Mouse (Mus musculus) cerebellum, postnatal 36 days (tissue): ENCODE measurements around the gene B4galnt4.
"Not testable (repeated sequence)": the region's sequence is repeated elsewhere in the genome, so short reads cannot be mapped to it uniquely, and the experiment has no call there.

Source experiments
- DNase-seq, 2 experiments: peaks; one replicate each; pipeline ENCODE4 v3.0.0; 2021 to 2022; ENCODE audit warnings: mixed read lengths in 2 of 2

The B4galnt4 gene

DNA sequence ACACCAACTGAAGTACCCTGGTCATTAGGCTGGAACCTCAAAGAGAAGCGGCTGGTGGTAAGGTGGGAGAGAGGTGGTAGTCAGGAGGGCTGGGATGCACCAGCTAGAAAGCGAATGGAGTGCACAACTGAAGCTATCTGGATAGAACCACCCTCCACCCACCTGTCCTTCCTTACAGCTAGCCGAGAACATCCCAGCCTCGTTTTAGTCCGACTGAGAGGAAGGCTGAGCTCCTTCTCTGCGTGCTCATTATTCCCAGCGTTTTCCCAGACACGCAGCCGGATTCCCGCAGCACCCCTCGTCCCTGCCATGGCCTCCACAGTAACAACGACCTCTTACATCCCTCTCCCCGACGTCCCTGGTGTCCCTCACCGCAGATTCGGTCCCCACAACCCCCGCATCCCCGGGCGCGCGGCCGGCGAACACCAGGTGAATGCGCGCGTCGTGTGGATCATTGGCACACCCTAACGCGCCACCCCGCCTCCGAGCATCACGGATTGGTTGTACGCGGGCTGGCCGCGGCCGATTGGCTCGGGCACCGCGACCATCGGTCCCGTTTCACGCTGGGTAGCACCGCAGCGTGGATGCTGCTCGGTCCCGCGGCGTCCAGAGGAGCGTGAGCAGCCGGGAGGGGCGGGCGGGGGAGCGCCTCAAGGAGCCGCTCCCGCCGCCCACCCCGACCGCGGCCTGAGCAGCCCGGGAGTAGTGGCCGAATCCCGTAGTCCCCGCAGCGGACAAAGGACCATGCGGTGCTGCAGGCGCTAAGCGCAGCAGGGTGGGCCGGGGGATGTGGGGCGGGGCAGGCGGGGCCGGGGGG, at the start of gene B4galnt4:
B4galnt4 (plus strand) TSS at position 679 of the 817 bp plus-strand sequence.
- peak; percentile 93 to 95 for DNase-seq

GRCm38 (mm10) chr7:141011238-141011770, 49.6 kb upstream of the B4galnt4 start:
- DNase-seq, result no peak

DNA sequence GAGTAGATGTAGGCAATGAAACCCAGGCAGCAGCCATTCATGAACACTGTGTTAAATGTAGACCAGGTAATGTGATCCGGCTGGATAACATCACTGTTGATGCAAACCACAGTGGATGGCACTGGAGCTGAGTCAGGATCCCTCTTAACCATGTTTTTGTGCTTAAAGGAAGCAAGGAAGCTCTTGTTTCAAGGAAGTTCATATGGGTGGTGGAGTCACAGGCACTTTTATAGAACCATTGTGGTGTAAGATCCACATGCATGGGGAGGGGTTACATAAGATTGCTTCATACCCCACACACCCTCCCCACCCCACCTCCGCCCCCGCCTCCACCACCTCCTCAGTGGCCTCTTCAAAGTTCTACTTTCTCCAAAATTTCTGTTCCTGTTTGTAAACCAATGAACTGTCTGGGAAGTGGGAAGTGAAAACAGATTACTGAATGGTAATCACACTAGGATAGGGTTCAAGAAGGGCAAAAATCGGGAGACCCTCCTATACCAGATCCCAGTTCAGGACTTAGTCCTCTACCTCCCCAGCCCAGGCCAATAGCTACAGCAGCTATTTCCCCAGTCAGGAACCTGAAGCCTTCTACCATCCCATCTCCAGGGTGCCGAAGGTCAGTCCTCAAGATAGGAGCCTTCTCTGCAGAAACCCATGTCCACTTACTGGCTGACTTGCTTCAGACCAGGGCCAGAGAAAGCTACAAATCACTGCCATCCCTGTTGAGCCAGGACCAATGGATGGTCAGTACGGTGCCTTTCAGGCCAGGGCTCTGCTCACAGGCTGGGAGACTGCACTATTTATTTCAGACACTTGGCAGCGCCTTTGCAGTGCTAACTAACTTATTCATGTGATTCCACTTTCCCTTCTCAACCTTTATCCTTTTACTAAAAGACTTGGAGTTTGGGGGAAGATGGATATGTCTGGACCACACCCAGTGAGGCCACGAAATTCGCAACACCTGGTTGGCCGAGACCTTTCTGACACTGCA, 43.9 kb upstream of the B4galnt4 start:
- no peak for DNase-seq

GRCm38 (mm10) chr7:141017824-141018223, 43.1 kb upstream of the B4galnt4 start, which contains the start of gene Ifitm6:
Gene Ifitm6, minus strand, starts transcription at chr7:141017924.
- not testable (repeated sequence) for DNase-seq

GRCm38 (mm10) chr7:141019028-141019427, 41.9 kb upstream of the B4galnt4 start:
- no peak for DNase-seq

- DNase-seq, result no peak
Observed at GRCm38 (mm10) chr7:141021489-141022449, 39.1 kb upstream of the B4galnt4 start.

- DNase-seq, result no peak
Observed at GRCm38 (mm10) chr7:141024865-141025838, 35.8 kb upstream of the B4galnt4 start.

- no peak for DNase-seq
Observed at GRCm38 (mm10) chr7:141026097-141026739, 34.7 kb upstream of the B4galnt4 start.

- DNase-seq, result no peak
Observed at GRCm38 (mm10) chr7:141026740-141027098, 34.2 kb upstream of the B4galnt4 start.

DNA sequence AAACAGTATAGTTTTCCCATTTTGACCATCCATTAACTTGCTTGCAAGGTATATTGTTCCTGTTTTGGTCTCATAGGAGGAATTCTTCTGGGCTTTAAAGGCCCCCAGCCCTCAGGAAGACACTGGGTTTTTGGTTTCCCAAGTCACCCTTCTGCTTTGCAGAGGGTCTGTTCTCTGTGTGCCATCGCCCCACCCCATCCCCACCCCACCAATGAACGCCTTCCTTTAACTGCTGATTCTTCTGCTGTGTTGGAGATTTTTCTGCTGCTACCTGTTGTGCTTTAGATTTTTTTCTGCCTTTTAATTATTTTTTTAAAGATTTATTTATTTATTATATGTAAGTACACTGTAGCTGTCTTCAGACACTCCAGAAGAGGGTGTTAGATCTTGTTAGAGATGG, 32.1 kb upstream of the B4galnt4 start, which contains the start of gene Gm17387:
Gm17387 (plus strand) TSS at position 301 of the 400 bp plus-strand sequence.
- DNase-seq, result no peak

DNA sequence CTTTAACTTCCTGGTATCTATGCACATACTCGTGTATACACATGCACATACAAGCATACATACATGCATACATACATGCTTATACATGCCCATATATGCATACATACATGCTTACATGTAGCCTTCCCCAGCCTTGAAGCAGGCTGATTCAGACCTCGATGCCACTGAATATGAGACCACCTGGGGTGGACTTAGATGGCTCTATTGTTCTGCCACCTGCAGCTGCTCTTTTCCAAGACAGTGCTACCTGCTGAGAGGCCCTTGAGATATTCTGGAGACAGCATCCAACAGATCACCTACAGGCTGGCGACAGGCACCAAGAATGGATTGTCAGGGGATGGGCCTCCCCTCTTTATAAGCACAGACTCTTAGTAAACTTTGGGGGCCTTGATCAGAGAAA, 30.5 kb upstream of the B4galnt4 start:
- no peak for DNase-seq

DNA sequence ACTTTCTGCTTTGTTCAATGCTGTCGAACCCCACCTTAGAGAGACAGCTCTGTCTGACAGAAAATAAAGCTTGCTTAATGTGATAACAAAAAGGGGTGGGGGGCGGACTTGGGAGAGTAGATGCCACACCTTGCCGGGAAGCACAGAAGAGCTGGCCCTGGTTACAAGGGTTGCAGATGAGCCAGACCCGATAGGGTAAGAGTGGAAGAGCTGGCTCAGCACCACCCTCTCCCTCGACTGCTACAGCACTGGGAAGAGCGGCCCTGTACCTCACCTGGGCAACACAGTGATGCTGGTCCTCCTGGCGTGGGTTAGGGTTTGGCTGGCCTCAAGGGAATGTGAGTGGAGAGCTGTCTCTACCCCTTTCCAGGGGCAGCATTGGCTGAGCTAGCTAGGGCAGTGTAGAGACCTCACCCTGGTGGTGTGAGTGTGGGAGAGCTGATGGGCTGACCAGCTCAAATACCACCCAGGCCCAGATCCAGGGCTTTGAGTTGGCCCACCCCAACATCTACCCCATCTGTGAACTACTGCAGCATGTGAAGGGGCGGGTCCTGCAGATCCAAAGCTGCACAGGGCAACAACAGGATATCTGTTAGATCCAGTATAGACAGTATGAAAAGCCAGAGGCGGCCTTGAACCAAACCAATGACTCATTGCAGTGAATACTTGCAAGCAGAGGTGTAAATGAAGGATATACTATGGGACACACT, 28.3 kb upstream of the B4galnt4 start:
- no peak for DNase-seq

GRCm38 (mm10) chr7:141036624-141037023, 24.3 kb upstream of the B4galnt4 start:
- not testable (repeated sequence) for DNase-seq

- DNase-seq, result no peak
Observed at GRCm38 (mm10) chr7:141038090-141039032, 22.5 kb upstream of the B4galnt4 start.

DNA sequence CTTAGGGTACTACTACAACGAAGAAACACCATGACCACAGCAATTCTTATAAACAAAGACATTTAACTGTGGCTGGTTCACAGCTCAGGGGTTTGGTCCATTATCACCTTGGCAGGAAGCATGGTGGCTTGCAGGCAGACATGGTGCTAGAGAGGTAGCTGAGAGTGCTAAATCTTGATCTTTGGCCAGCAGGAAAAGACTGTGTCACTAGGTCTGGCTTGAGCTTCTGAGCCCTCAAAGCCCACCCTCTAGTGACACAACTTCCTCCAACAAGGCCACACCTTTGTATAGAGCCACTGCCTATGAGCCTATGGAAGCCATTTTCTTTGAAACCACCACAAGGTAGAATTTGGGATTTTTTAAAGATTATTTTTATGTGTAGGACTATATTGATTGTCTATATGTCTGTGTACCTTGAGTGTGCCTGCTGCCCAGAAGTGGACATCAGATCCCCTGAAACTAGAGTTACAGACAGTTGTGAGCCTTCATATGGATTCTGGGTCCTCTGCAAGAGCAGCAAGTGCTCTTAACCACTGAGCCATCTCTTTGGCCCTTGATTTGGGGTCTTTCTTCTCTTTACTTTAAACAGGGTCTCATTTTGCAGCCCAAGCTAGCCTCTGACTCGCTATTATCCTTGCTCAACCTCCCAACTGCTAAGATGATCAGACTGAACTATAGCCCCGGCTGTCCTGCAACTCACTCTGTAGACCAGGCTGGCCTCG, 21.4 kb upstream of the B4galnt4 start:
- DNase-seq, result no peak

DNA sequence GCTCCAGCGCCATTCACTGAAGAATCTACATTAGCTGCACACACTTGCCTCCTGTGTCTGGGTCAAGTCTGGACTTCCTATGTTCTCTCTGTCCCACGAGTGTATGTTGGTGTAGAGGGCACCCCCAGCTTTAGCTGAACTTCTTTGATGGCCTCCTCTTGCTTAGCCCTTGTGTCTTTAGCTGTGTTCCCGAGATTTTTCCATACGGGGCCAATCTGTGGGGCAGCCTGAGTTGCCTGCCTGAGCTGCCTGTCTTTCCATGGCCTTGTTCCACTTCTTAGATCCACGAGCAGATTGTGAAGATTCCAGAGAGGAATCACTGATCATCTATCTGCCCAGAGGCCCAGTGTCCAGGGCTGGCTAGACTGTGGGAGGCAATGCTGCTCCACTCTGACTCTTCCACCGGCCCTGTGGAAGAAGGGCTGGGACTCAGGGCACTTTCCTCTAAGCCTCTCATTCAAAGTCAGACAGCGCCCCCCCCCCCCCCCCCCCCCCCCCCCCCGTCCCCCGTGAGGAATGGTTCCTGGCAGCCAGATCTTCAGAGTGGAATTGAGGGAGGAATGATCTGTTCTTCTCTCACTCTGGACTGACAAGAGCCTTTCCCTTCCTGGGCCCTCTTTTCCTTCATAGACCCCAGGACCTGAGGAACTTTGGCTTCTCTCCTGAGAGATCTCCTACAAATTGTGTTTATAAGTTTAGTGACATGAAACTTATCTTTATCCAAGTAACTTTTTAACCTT, 19.9 kb upstream of the B4galnt4 start:
- DNase-seq, result no peak

DNA sequence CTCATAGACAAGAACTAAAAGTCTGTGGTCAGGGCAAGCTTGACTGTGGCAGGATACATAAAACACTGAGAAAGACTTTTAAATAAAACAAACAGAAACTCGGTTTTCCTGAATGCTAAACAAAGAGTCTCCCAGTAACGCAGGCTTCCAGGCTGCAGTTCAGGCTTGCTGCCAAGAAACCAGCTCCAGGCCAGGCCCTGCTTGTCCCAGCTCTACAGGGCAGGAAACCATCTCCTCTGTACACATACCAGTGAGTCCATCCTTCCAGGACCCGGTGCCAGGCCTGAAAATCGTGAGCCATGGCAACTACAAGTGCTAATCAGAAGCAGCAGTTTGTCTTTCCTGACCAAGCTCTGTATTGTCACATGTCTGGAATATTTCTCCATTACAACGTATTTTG, 19.2 kb upstream of the B4galnt4 start:
- peak; percentile 49 to 62 for DNase-seq
